Mouse (Mus musculus): ENCODE data around the gene Taf1c. TPM values are rescaled to one million over a fixed set of nuclear protein-coding genes. Genes with fewer than 3 reads are reported as not detected.
A peak's percentile ranks its signal among the peaks of the same experiment; 100 is the strongest.

Gene Taf1c
- polyA plus RNA-seq, 1 experiment from 2014 or later: 16.7 TPM

GRCm38 (mm10) chr8:119620848-119621465 is 15.9 kb upstream of the Taf1c start:
- Histone ChIP-seq H3K4me1 (peaks cover 26% of the 10 kb centered on the region; the same call in 1 of the 2 replicates), H3K27ac (replicated peaks) (no peak overlapping the region), H3K9me3 (replicated peaks) (no peaks in the 10 kb centered on the region), H3K4me3 (no peak overlapping the region), H3K36me3 (no peaks in the 10 kb centered on the region), H3K27me3 (ENCODE audit: low read depth, poor library complexity, severe bottlenecking) (no peaks in the 10 kb centered on the region)
- WGBS: 90% methylated on average over 14 of the region's 14 CpGs
- no peak for DNase-seq (ENCODE audit: low spot score)

- H3K27ac ChIP-seq (replicated peaks): no peak overlapping the region
- no peak overlapping the region for H3K4me3 ChIP-seq
- peaks cover 24% of the 10 kb centered on the region for H3K4me1 ChIP-seq
- H3K36me3 ChIP-seq: no peaks in the 10 kb centered on the region
- 77% methylated on average over 6 of the region's 6 CpGs for WGBS
- DNase-seq (ENCODE audit: low spot score): no peak
- H3K27me3 ChIP-seq (ENCODE audit: low read depth, poor library complexity, severe bottlenecking): 0 out of 2 replicates have a peak, but pooled peaks cover 3% of the 10 kb centered on the region
- H3K9me3 ChIP-seq (replicated peaks): no peaks in the 10 kb centered on the region
These were observed 15.3 kb upstream of the Taf1c start for GRCm38 (mm10) chr8:119620116-119620840.

- WGBS: 81% methylated on average over 5 of the region's 5 CpGs
- Histone ChIP-seq H3K9me3 (replicated peaks) (no peaks in the 10 kb centered on the region), H3K27ac (replicated peaks) (no peak overlapping the region), H3K4me3 (no peak overlapping the region), H3K27me3 (ENCODE audit: low read depth, poor library complexity, severe bottlenecking) (0 out of 2 replicates have a peak, but pooled peaks cover 5% of the 10 kb centered on the region), H3K4me1 (peaks cover 32% of the 10 kb centered on the region), H3K36me3 (no peaks in the 10 kb centered on the region)
- no peak for DNase-seq (ENCODE audit: low spot score)
These were observed 13.9 kb upstream of the Taf1c start for GRCm38 (mm10) chr8:119618887-119619286.

GRCm38 (mm10) chr8:119617586-119617985 is 12.6 kb upstream of the Taf1c start:
- WGBS: 83% methylated on average over 5 of the region's 5 CpGs
- Histone ChIP-seq H3K4me3 (no peak overlapping the region), H3K27ac (replicated peaks) (no peak overlapping the region), H3K4me1 (peaks cover 32% of the 10 kb centered on the region), H3K27me3 (ENCODE audit: low read depth, poor library complexity, severe bottlenecking) (0 out of 2 replicates have a peak, but pooled peaks cover 5% of the 10 kb centered on the region), H3K9me3 (replicated peaks) (no peaks in the 10 kb centered on the region), H3K36me3 (no peaks in the 10 kb centered on the region)
- DNase-seq (ENCODE audit: low spot score): no peak

- 92% methylated on average over 4 of the region's 4 CpGs for WGBS
- Histone ChIP-seq H3K27ac (replicated peaks) (no peak overlapping the region), H3K4me3 (no peak overlapping the region), H3K9me3 (replicated peaks) (no peaks in the 10 kb centered on the region), H3K27me3 (ENCODE audit: low read depth, poor library complexity, severe bottlenecking) (0 out of 2 replicates have a peak, but pooled peaks cover 5% of the 10 kb centered on the region), H3K36me3 (no peaks in the 10 kb centered on the region), H3K4me1 (peaks cover 30% of the 10 kb centered on the region)
- no peak for DNase-seq (ENCODE audit: low spot score)
These were observed 11.8 kb upstream of the Taf1c start for GRCm38 (mm10) chr8:119616811-119617210.

- 84% methylated on average over 7 of the region's 7 CpGs for WGBS
- DNase-seq (ENCODE audit: low spot score): no peak
- peak overlapping the region; percentile 42; the same call in 1 of the 2 replicates for H3K27ac ChIP-seq (replicated peaks)
These were observed 11.3 kb upstream of the Taf1c start for GRCm38 (mm10) chr8:119616358-119616757.

GRCm38 (mm10) chr8:119615096-119615495 is 10.1 kb upstream of the Taf1c start:
- Histone ChIP-seq H3K36me3 (no peaks in the 10 kb centered on the region), H3K9me3 (replicated peaks) (no peaks in the 10 kb centered on the region), H3K27me3 (ENCODE audit: low read depth, poor library complexity, severe bottlenecking) (0 out of 2 replicates have a peak, but pooled peaks cover 5% of the 10 kb centered on the region), H3K4me1 (peaks cover 28% of the 10 kb centered on the region), H3K27ac (replicated peaks) (peak overlapping the region; percentile 64), H3K4me3 (no peak overlapping the region)
- no peak for DNase-seq (ENCODE audit: low spot score)
- 75% methylated on average over 14 of the region's 14 CpGs for WGBS

More at GRCm38 (mm10) chr8:119616358-119616757, 11.3 kb upstream of the Taf1c start:
- Histone ChIP-seq H3K9me3 (replicated peaks) (no peaks in the 10 kb centered on the region), H3K4me1 (peaks cover 30% of the 10 kb centered on the region), H3K4me3 (no peak overlapping the region), H3K36me3 (no peaks in the 10 kb centered on the region), H3K27me3 (ENCODE audit: low read depth, poor library complexity, severe bottlenecking) (0 out of 2 replicates have a peak, but pooled peaks cover 5% of the 10 kb centered on the region)

- Histone ChIP-seq H3K4me3 (no peak within 1 kb of the TSS), H3K4me1 (peaks cover 17% of the 10 kb centered on the region; the same call in 1 of the 2 replicates), H3K27me3 (ENCODE audit: low read depth, poor library complexity, severe bottlenecking) (0 out of 2 replicates have a peak, but pooled peaks cover 5% of the 10 kb centered on the region), H3K27ac (replicated peaks) (no peak within 1 kb of the TSS), H3K9me3 (replicated peaks) (peaks cover 11% of the 10 kb centered on the region; the same call in 1 of the 2 replicates), H3K36me3 (no peaks in the 10 kb centered on the region)
- 83% methylated on average over 26 of the region's 26 CpGs for WGBS
- DNase-seq (ENCODE audit: low spot score): no peak
These were observed 7.4 kb upstream of the Taf1c start, which contains the start of gene Adad2 for GRCm38 (mm10) chr8:119612471-119612870. Adad2 (plus strand) TSS chr8:119612747.

- WGBS: 87% methylated on average over 2 of the region's 2 CpGs
- Histone ChIP-seq H3K36me3 (peaks cover 20% of the 10 kb centered on the region), H3K4me1 (peaks cover 17% of the 10 kb centered on the region), H3K9me3 (replicated peaks) (peaks cover 11% of the 10 kb centered on the region; the same call in 1 of the 2 replicates), H3K27me3 (ENCODE audit: low read depth, poor library complexity, severe bottlenecking) (no peaks in the 10 kb centered on the region), H3K27ac (replicated peaks) (no peak overlapping the region), H3K4me3 (no peak overlapping the region)
- DNase-seq (ENCODE audit: low spot score): no peak
These were observed 1.2 kb upstream of the Taf1c start for GRCm38 (mm10) chr8:119606224-119606623.

- peaks cover 38% of the 10 kb centered on the region for H3K36me3 ChIP-seq
- H3K27me3 ChIP-seq (ENCODE audit: low read depth, poor library complexity, severe bottlenecking): no peaks in the 10 kb centered on the region
- no peak for DNase-seq (ENCODE audit: low spot score)
- H3K4me3 ChIP-seq: peak overlapping the region; percentile 82
- H3K9me3 ChIP-seq (replicated peaks): peaks cover 11% of the 10 kb centered on the region; the same call in 1 of the 2 replicates
- peaks cover 17% of the 10 kb centered on the region for H3K4me1 ChIP-seq
- H3K27ac ChIP-seq (replicated peaks): peak overlapping the region; percentile 84
- 47% methylated on average over 12 of the region's 12 CpGs for WGBS
These were observed 621 bp downstream of the Taf1c start for GRCm38 (mm10) chr8:119604398-119604803.

GRCm38 (mm10) chr8:119603771-119604170 is 1.3 kb downstream of the Taf1c start:
- peaks cover 6% of the 10 kb centered on the region; the same call in 1 of the 2 replicates for H3K9me3 ChIP-seq (replicated peaks)
- peaks cover 17% of the 10 kb centered on the region for H3K4me1 ChIP-seq
- H3K36me3 ChIP-seq: peaks cover 44% of the 10 kb centered on the region
- no peak for DNase-seq (ENCODE audit: low spot score)
- peak overlapping the region; percentile 82 for H3K4me3 ChIP-seq
- H3K27ac ChIP-seq (replicated peaks): no peak overlapping the region
- 95% methylated on average over 4 of the region's 4 CpGs for WGBS
- no peaks in the 10 kb centered on the region for H3K27me3 ChIP-seq (ENCODE audit: low read depth, poor library complexity, severe bottlenecking)

GRCm38 (mm10) chr8:119591456-119591855 is 13.6 kb downstream of the Taf1c start:
- H3K4me3 ChIP-seq: no peak overlapping the region
- no peak for DNase-seq (ENCODE audit: low spot score)
- H3K27me3 ChIP-seq (ENCODE audit: low read depth, poor library complexity, severe bottlenecking): no peaks in the 10 kb centered on the region
- no peaks in the 10 kb centered on the region for H3K9me3 ChIP-seq (replicated peaks)
- H3K27ac ChIP-seq (replicated peaks): no peak overlapping the region
- H3K36me3 ChIP-seq: peaks cover 6% of the 10 kb centered on the region
- peaks cover 33% of the 10 kb centered on the region for H3K4me1 ChIP-seq
- WGBS: 88% methylated on average over 7 of the region's 7 CpGs

GRCm38 (mm10) chr8:119590348-119590747 is 14.7 kb downstream of the Taf1c start:
- H3K9me3 ChIP-seq (replicated peaks): no peaks in the 10 kb centered on the region
- H3K4me1 ChIP-seq: peaks cover 36% of the 10 kb centered on the region
- no peak overlapping the region for H3K4me3 ChIP-seq
- no peak for DNase-seq (ENCODE audit: low spot score)
- peaks cover 8% of the 10 kb centered on the region for H3K27me3 ChIP-seq (ENCODE audit: low read depth, poor library complexity, severe bottlenecking)
- H3K36me3 ChIP-seq: no peaks in the 10 kb centered on the region
- 83% methylated on average over 14 of the region's 14 CpGs for WGBS
- H3K27ac ChIP-seq (replicated peaks): no peak overlapping the region
